Mouse (Mus musculus): ENCODE data around the gene Lgals9.
"Not testable (repeated sequence)": the region's sequence is repeated elsewhere in the genome, so short reads cannot be mapped to it uniquely, and the experiment has no call there.

Gene Lgals9

GRCm38 (mm10) chr11:79008007-79008775, 23.4 kb upstream of the Lgals9 start:
- no peak for DNase-seq (ENCODE audit: low read depth in 2 of 2, low spot score in 2 of 2)

- not testable (repeated sequence) for DNase-seq (ENCODE audit: low read depth in 2 of 2, low spot score in 2 of 2)
These were observed 22.6 kb upstream of the Lgals9 start for GRCm38 (mm10) chr11:79007356-79007755.

GRCm38 (mm10) chr11:79006417-79006816, 21.7 kb upstream of the Lgals9 start:
- DNase-seq (ENCODE audit: low read depth in 2 of 2, low spot score in 2 of 2): no peak

- DNase-seq (ENCODE audit: low read depth in 2 of 2, low spot score in 2 of 2): no peak
These were observed 21.0 kb upstream of the Lgals9 start for GRCm38 (mm10) chr11:79005578-79006394.

- DNase-seq (ENCODE audit: low read depth in 2 of 2, low spot score in 2 of 2): no peak
These were observed 19.3 kb upstream of the Lgals9 start for GRCm38 (mm10) chr11:79003769-79004638.

- no peak for DNase-seq (ENCODE audit: low read depth in 2 of 2, low spot score in 2 of 2)
These were observed 18.5 kb upstream of the Lgals9 start for GRCm38 (mm10) chr11:79003053-79003768.

- DNase-seq (ENCODE audit: low read depth in 2 of 2, low spot score in 2 of 2): no peak
These were observed 17.8 kb upstream of the Lgals9 start for GRCm38 (mm10) chr11:79002551-79002951.

- DNase-seq (ENCODE audit: low read depth in 2 of 2, low spot score in 2 of 2): no peak
These were observed 17.1 kb upstream of the Lgals9 start for GRCm38 (mm10) chr11:79001871-79002270.

GRCm38 (mm10) chr11:78999118-78999517, 14.4 kb upstream of the Lgals9 start:
- DNase-seq (ENCODE audit: low read depth in 2 of 2, low spot score in 2 of 2): no peak

GRCm38 (mm10) chr11:78990875-78991543, 6.3 kb upstream of the Lgals9 start:
- DNase-seq (ENCODE audit: low read depth in 2 of 2, low spot score in 2 of 2): not testable (repeated sequence)

GRCm38 (mm10) chr11:78990096-78990495, 5.3 kb upstream of the Lgals9 start:
- DNase-seq (ENCODE audit: low read depth in 2 of 2, low spot score in 2 of 2): no peak

- not testable (repeated sequence) for DNase-seq (ENCODE audit: low read depth in 2 of 2, low spot score in 2 of 2)
These were observed 4.5 kb upstream of the Lgals9 start for GRCm38 (mm10) chr11:78989206-78989605.

GRCm38 (mm10) chr11:78986311-78987002, 1.7 kb upstream of the Lgals9 start:
- DNase-seq (ENCODE audit: low read depth in 2 of 2, low spot score in 2 of 2): no peak

GRCm38 (mm10) chr11:78985505-78985904, 759 bp upstream of the Lgals9 start:
- DNase-seq (ENCODE audit: low read depth in 2 of 2, low spot score in 2 of 2): no peak

- no peak for DNase-seq (ENCODE audit: low read depth in 2 of 2, low spot score in 2 of 2)
These were observed 1.2 kb downstream of the Lgals9 start for GRCm38 (mm10) chr11:78983539-78983938.

GRCm38 (mm10) chr11:78982513-78983291, 2.0 kb downstream of the Lgals9 start:
- peak in 1 of 2 experiments; percentile 27 for DNase-seq (ENCODE audit: low read depth in 2 of 2, low spot score in 2 of 2)

- DNase-seq (ENCODE audit: low read depth in 2 of 2, low spot score in 2 of 2): no peak
These were observed 2.7 kb downstream of the Lgals9 start for GRCm38 (mm10) chr11:78982042-78982441.

GRCm38 (mm10) chr11:78980083-78980634, 4.6 kb downstream of the Lgals9 start:
- DNase-seq (ENCODE audit: low read depth in 2 of 2, low spot score in 2 of 2): no peak

All from CD8-positive naive resting alpha-beta T cell, adult 2 months (primary cell).